Mouse (Mus musculus): Measurements from ENCODE around the gene Cybb. TPM values are rescaled to one million over a fixed set of nuclear protein-coding genes. Genes with fewer than 3 reads are reported as not detected.
"Not testable (repeated sequence)": the region's sequence is repeated elsewhere in the genome, so short reads cannot be mapped to it uniquely, and the experiment has no call there.

Cybb gene
- total and polyA plus RNA-seq, 3 experiments = 46.3 to 126 (median 111) TPM

DNA sequence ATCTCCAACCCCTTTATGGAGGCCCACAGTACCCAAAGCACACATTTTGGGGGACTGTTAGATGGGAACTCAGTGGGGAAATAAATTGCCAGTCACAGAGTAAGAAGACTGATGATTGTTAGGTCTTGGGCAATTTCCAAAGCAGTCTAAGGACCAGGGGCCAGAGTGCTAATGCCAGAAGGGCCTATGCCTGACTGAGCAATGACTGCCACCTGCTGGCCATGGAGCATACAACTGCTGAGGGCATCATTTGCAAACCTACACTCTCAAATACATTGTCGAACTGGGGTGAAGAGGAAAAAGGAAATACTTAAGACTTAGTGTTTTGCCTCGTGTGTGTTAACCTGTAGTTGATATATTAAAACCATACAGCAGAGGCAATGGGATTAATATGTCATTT, 32.4 kb upstream of the Cybb start:
- not testable (repeated sequence) for H3K4me3 ChIP-seq (replicated peaks in 1 of 3; ENCODE audit: low read depth in 2 of 3, low read length in 2 of 3, poor library complexity in 1 of 3)
- DNase-seq (ENCODE audit: extremely low read depth) = peak; percentile 55

GRCm38 (mm10) chrX:9517531-9517930, 30.0 kb upstream of the Cybb start:
- dilution Hi-C loops (cut with MboI; ENCODE audit: extremely low pct_ligation_motif_present, extremely low pct_unique_long_range_greater_than_20kb, low sequenced_read_pairs); H3K4me3 ChIP-seq (replicated peaks in 1 of 3; ENCODE audit: low read depth in 2 of 3, low read length in 2 of 3, poor library complexity in 1 of 3); H3K79me2 ChIP-seq (replicated peaks; ENCODE audit: control insufficient read depth, extremely low read depth, insufficient read depth, poor library complexity, severe bottlenecking); H3K4me1 ChIP-seq (ENCODE audit: control insufficient read depth in 1 of 2, insufficient read depth in 2 of 2); H3K27me3 ChIP-seq (replicated peaks); H3K4me2 ChIP-seq (ENCODE audit: insufficient read depth, low read depth, poor library complexity, severe bottlenecking); in situ Hi-C loops (cut with MboI; ENCODE audit: low pct_ligation_motif_present, low pct_unique_long_range_greater_than_20kb, low sequenced_read_pairs); H3K27ac ChIP-seq (ENCODE audit: insufficient read depth, low read depth); DNase-seq (ENCODE audit: extremely low read depth); H3K9me3 ChIP-seq (replicated peaks; ENCODE audit: low read length); H3K36me3 ChIP-seq (replicated peaks in 1 of 2; ENCODE audit: control insufficient read depth in 1 of 2, insufficient read depth in 1 of 2, low read length in 1 of 2); H3K9ac ChIP-seq (ENCODE audit: insufficient read depth, low read depth): not testable (repeated sequence)

More for the DNA sequence above, 32.4 kb upstream of the Cybb start:
- peak; percentile 67 for TF ChIP-seq RAD21 (IDR thresholded peaks at IDR 0.05; ENCODE audit: low read depth, low read length)
- peak; percentile 41 for TF ChIP-seq ZC3H11A (IDR thresholded peaks at IDR 0.05; ENCODE audit: low read depth, low read length)
- TF ChIP-seq CTCF (conservative IDR thresholded peaks at IDR 0.05 in 1 of 2, IDR thresholded peaks at IDR 0.05 in 1 of 2; ENCODE audit: low read depth in 2 of 2, low read length in 2 of 2) = peak; percentile 43 to 67; a peak in 3 of 4 replicates
- peak; percentile 79 for TF ChIP-seq SMC3 (IDR thresholded peaks at IDR 0.05; ENCODE audit: low read depth, low read length)
- H3K9ac ChIP-seq (ENCODE audit: insufficient read depth, low read depth); dilution Hi-C loops (cut with MboI; ENCODE audit: extremely low pct_ligation_motif_present, extremely low pct_unique_long_range_greater_than_20kb, low sequenced_read_pairs); H3K27me3 ChIP-seq (replicated peaks); in situ Hi-C loops (cut with MboI; ENCODE audit: low pct_ligation_motif_present, low pct_unique_long_range_greater_than_20kb, low sequenced_read_pairs); H3K27ac ChIP-seq (ENCODE audit: insufficient read depth, low read depth); H3K36me3 ChIP-seq (replicated peaks in 1 of 2; ENCODE audit: control insufficient read depth in 1 of 2, insufficient read depth in 1 of 2, low read length in 1 of 2); H3K79me2 ChIP-seq (replicated peaks; ENCODE audit: control insufficient read depth, extremely low read depth, insufficient read depth, poor library complexity, severe bottlenecking); H3K4me1 ChIP-seq (ENCODE audit: control insufficient read depth in 1 of 2, insufficient read depth in 2 of 2); H3K4me2 ChIP-seq (ENCODE audit: insufficient read depth, low read depth, poor library complexity, severe bottlenecking); H3K9me3 ChIP-seq (replicated peaks; ENCODE audit: low read length): not testable (repeated sequence)

GRCm38 (mm10) chrX:9475036-9475435, 12.5 kb downstream of the Cybb start:
- H3K4me3 ChIP-seq (replicated peaks in 1 of 3; ENCODE audit: low read depth in 2 of 3, low read length in 2 of 3, poor library complexity in 1 of 3); H3K36me3 ChIP-seq (replicated peaks in 1 of 2; ENCODE audit: control insufficient read depth in 1 of 2, insufficient read depth in 1 of 2, low read length in 1 of 2); H3K27me3 ChIP-seq (replicated peaks); in situ Hi-C loops (cut with MboI; ENCODE audit: low pct_ligation_motif_present, low pct_unique_long_range_greater_than_20kb, low sequenced_read_pairs); DNase-seq (ENCODE audit: extremely low read depth); H3K4me2 ChIP-seq (ENCODE audit: insufficient read depth, low read depth, poor library complexity, severe bottlenecking); H3K79me2 ChIP-seq (replicated peaks; ENCODE audit: control insufficient read depth, extremely low read depth, insufficient read depth, poor library complexity, severe bottlenecking); H3K9me3 ChIP-seq (replicated peaks; ENCODE audit: low read length); H3K27ac ChIP-seq (ENCODE audit: insufficient read depth, low read depth); H3K9ac ChIP-seq (ENCODE audit: insufficient read depth, low read depth); dilution Hi-C loops (cut with MboI; ENCODE audit: extremely low pct_ligation_motif_present, extremely low pct_unique_long_range_greater_than_20kb, low sequenced_read_pairs): not testable (repeated sequence)
- peaks cover 0 to 22% of the 10 kb centered on the region in 2 experiments; a peak in 1 of 4 replicates for H3K4me1 ChIP-seq (ENCODE audit: control insufficient read depth in 1 of 2, insufficient read depth in 2 of 2)

DNA sequence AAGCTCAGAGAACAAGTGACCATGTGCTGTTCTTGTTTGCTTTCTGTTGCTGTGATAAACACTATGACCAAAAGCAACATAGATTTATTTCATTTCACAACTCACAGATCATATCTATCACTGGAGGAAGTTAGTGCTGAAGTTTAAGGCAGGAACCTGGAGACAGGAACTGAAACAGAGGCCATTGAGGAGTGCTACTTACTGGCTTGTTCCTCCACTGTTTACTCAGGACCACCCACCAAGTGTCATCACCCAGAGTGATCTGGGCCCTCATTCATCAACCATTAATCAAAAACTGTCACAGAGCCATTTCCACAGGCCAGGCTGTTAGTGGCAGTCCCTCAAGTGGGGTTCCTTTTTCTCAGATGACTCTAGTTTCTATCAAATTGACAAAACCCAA, 13.1 kb downstream of the Cybb start:
- Histone ChIP-seq H3K4me1 (ENCODE audit: control insufficient read depth in 1 of 2, insufficient read depth in 2 of 2) (peaks cover 0 to 22% of the 10 kb centered on the region in 2 experiments; a peak in 1 of 4 replicates), H3K4me3 (replicated peaks in 1 of 3; ENCODE audit: low read depth in 2 of 3, low read length in 2 of 3, poor library complexity in 1 of 3) (no peak overlapping the region), H3K9me3 (replicated peaks; ENCODE audit: low read length) (no peaks in the 10 kb centered on the region), H3K4me2 (ENCODE audit: insufficient read depth, low read depth, poor library complexity, severe bottlenecking) (no peak overlapping the region), H3K36me3 (replicated peaks in 1 of 2; ENCODE audit: control insufficient read depth in 1 of 2, insufficient read depth in 1 of 2, low read length in 1 of 2) (no peaks in the 10 kb centered on the region), H3K9ac (ENCODE audit: insufficient read depth, low read depth) (no peak overlapping the region), H3K27ac (ENCODE audit: insufficient read depth, low read depth) (no peak overlapping the region), H3K79me2 (replicated peaks; ENCODE audit: control insufficient read depth, extremely low read depth, insufficient read depth, poor library complexity, severe bottlenecking) (no peaks in the 10 kb centered on the region), H3K27me3 (replicated peaks) (no peaks in the 10 kb centered on the region)
- DNase-seq (ENCODE audit: extremely low read depth) = no peak
- dilution Hi-C loops (cut with MboI; ENCODE audit: extremely low pct_ligation_motif_present, extremely low pct_unique_long_range_greater_than_20kb, low sequenced_read_pairs) = no loop called here
- TF ChIP-seq PAX5 (IDR thresholded peaks at IDR 0.05; ENCODE audit: low read length) (no peak), RCOR1 (conservative IDR thresholded peaks at IDR 0.05; ENCODE audit: low read depth, low read length) (no peak), ZKSCAN1 (IDR thresholded peaks at IDR 0.05; ENCODE audit: borderline replicate concordance, low read depth, low read length) (no peak), CHD1 (IDR thresholded peaks at IDR 0.05; ENCODE audit: low read depth, low read length) (no peak), BHLHE40 (IDR thresholded peaks at IDR 0.05; ENCODE audit: low read depth, low read length) (no peak), ZC3H11A (IDR thresholded peaks at IDR 0.05; ENCODE audit: low read depth, low read length) (no peak), SMC3 (IDR thresholded peaks at IDR 0.05; ENCODE audit: low read depth, low read length) (no peak), JUN (IDR thresholded peaks at IDR 0.05; ENCODE audit: insufficient read depth, low read depth, low read length) (no peak), ZNF384 (IDR thresholded peaks at IDR 0.05; ENCODE audit: low read depth, low read length) (no peak), EP300 (IDR thresholded peaks at IDR 0.05; ENCODE audit: low read length) (no peak), MEF2A (IDR thresholded peaks at IDR 0.05; ENCODE audit: borderline replicate concordance, low read depth, low read length) (no peak), JUND (conservative IDR thresholded peaks at IDR 0.05; ENCODE audit: low read depth, low read length) (no peak), TCF12 (IDR thresholded peaks at IDR 0.05; ENCODE audit: low read depth, low read length) (no peak), USF1 (IDR thresholded peaks at IDR 0.05; ENCODE audit: low read depth, low read length) (no peak), MAFK (IDR thresholded peaks at IDR 0.05; ENCODE audit: insufficient replicate concordance, low read length) (no peak), ELF1 (IDR thresholded peaks at IDR 0.05; ENCODE audit: low read depth, low read length) (no peak)
- in situ Hi-C loops (cut with MboI; ENCODE audit: low pct_ligation_motif_present, low pct_unique_long_range_greater_than_20kb, low sequenced_read_pairs) = no loop called here

Data from CH12.LX (cell line).